Mouse (Mus musculus) midbrain, postnatal 0 days (tissue): Measurements from ENCODE around the gene Ppp1r16b. TPM values are rescaled to one million over a fixed set of nuclear protein-coding genes. Genes with fewer than 3 reads are reported as not detected.
A peak's percentile ranks its signal among the peaks of the same experiment; 100 is the strongest.

Experiments used
- ATAC-seq: fragments of 200-750 bp; cut with Nextera tagmentation; 2 replicates; pipeline ENCODE4 v1.8.0; 2017; ENCODE audit warnings: moderate number of reproducible peaks, mild to moderate bottlenecking, moderate TSS enrichment, moderate library complexity; ENCODE audit not compliant: low FRiP score
- DNase-seq: peaks from one replicate; pipeline ENCODE4 v3.0.0-alpha.2; 2015; ENCODE audit warnings: low spot score
- H3K27ac ChIP-seq: fragments of 300-500 bp; sonication (generic); 2 replicates; pipeline ENCODE4 v1.5.1; 2014; ENCODE audit warnings: low read depth, mild to moderate bottlenecking, low read length, mixed read lengths
- H3K27me3 ChIP-seq: fragments of 300-500 bp; sonication (generic); 2 replicates; pipeline ENCODE4 v1.6.1; 2014; ENCODE audit warnings: low read length, control low read depth, mixed read lengths; ENCODE audit not compliant: insufficient read depth
- H3K36me3 ChIP-seq: fragments of 300-500 bp; sonication (generic); 2 replicates; pipeline ENCODE4 v1.6.1; 2014; ENCODE audit warnings: low read length, control low read depth, mixed read lengths; ENCODE audit not compliant: insufficient read depth
- H3K4me1 ChIP-seq: fragments of 300-500 bp; sonication (generic); 2 replicates; pipeline ENCODE4 v1.6.1; 2014; ENCODE audit warnings: mild to moderate bottlenecking, control low read depth, antibody characterized with exemption, low read length, mixed read lengths; ENCODE audit not compliant: insufficient read depth
- H3K4me2 ChIP-seq: fragments of 300-500 bp; sonication (generic); 2 replicates; pipeline ENCODE4 v1.6.1; 2014; ENCODE audit warnings: low read depth, mild to moderate bottlenecking, low read length, mixed read lengths; ENCODE audit not compliant: poor library complexity, severe bottlenecking
- H3K4me3 ChIP-seq: fragments of 300-500 bp; sonication (generic); 2 replicates; pipeline ENCODE4 v1.5.1; 2014; ENCODE audit warnings: low read depth, mild to moderate bottlenecking, low read length, moderate library complexity
- H3K9ac ChIP-seq: fragments of 300-500 bp; sonication (generic); replicated peaks from 2 replicates; pipeline ENCODE4 v1.6.1; 2014; ENCODE audit warnings: mild to moderate bottlenecking, low read length, moderate library complexity, mixed read lengths; ENCODE audit not compliant: poor library complexity, severe bottlenecking
- H3K9me3 ChIP-seq: fragments of 300-500 bp; sonication (generic); 2 replicates; pipeline ENCODE4 v1.6.1; 2016; ENCODE audit warnings: low read length, control low read depth
- CTCF ChIP-seq: IDR thresholded peaks from 2 replicates; pipeline ENCODE4 v1.5.1; 2016; ENCODE audit warnings: antibody characterized with exemption, mild to moderate bottlenecking
- WGBS: fragments of 180-500 bp; shearing (Covaris S2); extraction: QIAGEN DNeasy Blood & Tissue Kit; methylation state at CpG from one replicate; pipeline ENCODE4 v1.1.7; 2014; 5-methylcytosine and 5-hydroxymethylcytosine counted together
- polyA plus RNA-seq: library from polyadenylated mRNA; unstranded; fragments of >200 nt; fragmentation: Nextera tagmentation; extraction: Ambion mirVana; gene quantifications from 2 replicates; pipeline ENCODE4 v1.2.1, GENCODE M21; 2015
- total RNA-seq: library from RNA; depleted of rRNA; stranded (reverse); fragments of >200 nt; gene quantifications from 2 replicates; pipeline ENCODE4 v1.2.3, GENCODE M21; 2014

Ppp1r16b gene
- total and polyA plus RNA-seq, 2 experiments from 2014 or later = 31.6 to 32.2 TPM

DNA sequence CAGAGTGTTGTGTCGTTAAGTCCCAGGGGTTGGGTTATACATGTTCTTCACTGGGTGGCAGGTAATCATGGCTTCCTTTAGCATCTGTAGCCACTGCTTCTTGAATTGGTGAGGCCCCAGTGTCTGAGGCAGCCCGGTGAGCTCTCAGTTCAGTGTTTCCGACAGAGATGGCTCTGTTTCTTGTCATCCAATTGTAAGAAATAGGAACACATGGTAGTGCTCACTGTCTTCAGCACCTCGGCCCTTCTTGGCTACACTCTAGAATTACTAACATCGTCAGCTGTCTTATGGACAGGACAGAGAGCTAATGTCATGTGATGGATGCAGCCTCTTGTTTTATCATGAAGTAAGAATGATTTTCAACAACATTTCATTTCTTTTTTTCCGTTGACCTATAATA lies 10.0 kb downstream of the Ppp1r16b start:
- Histone ChIP-seq H3K9me3 (no peaks in the 10 kb centered on the region), H3K4me1 (peaks cover 8% of the 10 kb centered on the region), H3K36me3 (no peaks in the 10 kb centered on the region), H3K4me3 (no peak overlapping the region), H3K27me3 (no peaks in the 10 kb centered on the region), H3K4me2 (no peak overlapping the region), H3K9ac (no peak overlapping the region), H3K27ac (no peak overlapping the region)
- TF ChIP-seq CTCF = no peak
- ATAC-seq (no peak), DNase-seq (no peak)
- 84% methylated on average over 6 of the region's 6 CpGs for WGBS

DNA sequence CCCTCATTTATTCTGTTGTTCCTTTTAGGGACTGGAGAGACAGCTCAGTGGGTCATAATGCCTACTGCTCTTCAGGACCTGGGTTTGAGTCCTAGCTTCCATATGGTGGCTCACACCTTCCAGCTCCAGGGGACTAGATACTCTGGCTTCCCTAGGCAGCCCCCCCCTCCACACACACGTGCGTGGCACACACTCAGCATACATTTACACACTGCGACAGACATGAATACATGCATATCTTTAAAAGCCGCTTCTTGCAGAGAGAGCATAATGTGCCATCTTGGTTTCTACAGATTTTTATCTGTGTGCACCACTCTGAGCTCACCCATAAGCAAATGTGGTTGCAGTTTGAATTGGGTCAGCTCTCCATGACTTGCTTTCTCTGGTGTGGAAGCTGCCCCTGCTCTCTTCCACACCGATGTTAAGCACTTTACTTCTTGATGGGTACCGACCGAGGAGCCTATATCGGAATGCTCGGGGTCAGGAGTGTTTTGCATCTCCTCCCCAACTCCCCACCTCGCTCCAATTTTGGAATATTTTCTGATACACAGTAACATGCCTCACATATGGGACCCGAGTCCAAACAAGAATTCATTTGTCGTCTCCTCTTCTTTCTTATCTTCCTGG lies 10.8 kb downstream of the Ppp1r16b start:
- Histone ChIP-seq H3K27me3 (no peaks in the 10 kb centered on the region), H3K9me3 (no peaks in the 10 kb centered on the region), H3K27ac (no peak overlapping the region), H3K9ac (no peak overlapping the region), H3K4me2 (no peak overlapping the region), H3K4me1 (peaks cover 7% of the 10 kb centered on the region; the same call in 1 of the 2 replicates), H3K4me3 (no peak overlapping the region), H3K36me3 (no peaks in the 10 kb centered on the region)
- WGBS = 84% methylated on average over 12 of the region's 12 CpGs
- TF ChIP-seq CTCF = no peak
- DNase-seq = no peak
- no peak for ATAC-seq

DNA sequence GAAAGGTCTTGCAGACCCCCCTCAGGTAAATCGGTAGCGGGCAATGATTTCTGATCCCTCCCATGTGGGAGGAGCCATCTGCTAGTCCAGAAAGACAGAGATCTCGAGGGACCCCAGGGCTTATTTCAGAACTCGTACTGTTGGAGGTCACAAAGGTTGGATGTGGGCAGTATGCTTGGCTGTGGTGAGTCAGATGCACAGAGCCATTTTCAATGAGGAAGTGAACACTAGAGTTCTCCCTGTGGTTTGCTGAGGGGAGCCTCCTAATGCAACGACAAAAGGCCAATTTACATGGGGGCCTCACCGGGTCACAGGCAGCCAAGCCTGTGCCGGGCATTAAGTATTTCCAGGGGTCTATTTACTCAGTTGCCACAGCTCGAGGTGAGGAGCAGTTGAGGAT lies 12.7 kb downstream of the Ppp1r16b start:
- no peak overlapping the region for H3K9ac ChIP-seq
- no peak overlapping the region for H3K27ac ChIP-seq
- no peak overlapping the region for H3K4me2 ChIP-seq
- no peak for ATAC-seq
- no peaks in the 10 kb centered on the region for H3K36me3 ChIP-seq
- no peak for DNase-seq
- no peaks in the 10 kb centered on the region for H3K27me3 ChIP-seq
- no peak for TF ChIP-seq CTCF
- H3K4me3 ChIP-seq = no peak overlapping the region
- no peaks in the 10 kb centered on the region for H3K9me3 ChIP-seq
- peaks cover 17% of the 10 kb centered on the region for H3K4me1 ChIP-seq
- 56% methylated on average over 8 of the region's 8 CpGs for WGBS

DNA sequence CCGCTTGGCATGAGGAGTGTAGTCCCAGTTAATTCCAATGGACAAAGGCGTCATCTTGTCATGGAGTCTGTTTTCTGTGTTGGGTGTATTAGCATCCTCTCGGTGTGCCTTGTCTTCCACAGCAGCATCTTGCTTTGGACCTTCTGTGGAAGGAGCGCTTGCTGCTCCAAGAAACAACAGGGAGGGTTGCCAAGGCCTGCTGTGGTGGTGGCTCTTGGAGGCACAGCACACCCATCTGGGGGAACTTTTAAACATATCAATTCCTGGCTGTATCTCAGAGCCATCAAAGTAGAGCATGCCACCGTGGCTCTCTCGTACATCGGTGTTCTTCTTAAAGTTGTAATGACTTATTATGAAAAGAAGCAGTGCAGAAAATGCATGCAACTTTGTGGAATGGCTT lies 13.9 kb downstream of the Ppp1r16b start:
- no peaks in the 10 kb centered on the region for H3K27me3 ChIP-seq
- peaks cover 18% of the 10 kb centered on the region for H3K4me1 ChIP-seq
- H3K4me2 ChIP-seq = no peak overlapping the region
- no peak for ATAC-seq
- no peaks in the 10 kb centered on the region for H3K36me3 ChIP-seq
- DNase-seq = no peak
- H3K27ac ChIP-seq = no peak overlapping the region
- H3K9me3 ChIP-seq = no peaks in the 10 kb centered on the region
- no peak for TF ChIP-seq CTCF
- 94% methylated on average over 7 of the region's 7 CpGs for WGBS
- H3K9ac ChIP-seq = no peak overlapping the region
- no peak overlapping the region for H3K4me3 ChIP-seq

DNA sequence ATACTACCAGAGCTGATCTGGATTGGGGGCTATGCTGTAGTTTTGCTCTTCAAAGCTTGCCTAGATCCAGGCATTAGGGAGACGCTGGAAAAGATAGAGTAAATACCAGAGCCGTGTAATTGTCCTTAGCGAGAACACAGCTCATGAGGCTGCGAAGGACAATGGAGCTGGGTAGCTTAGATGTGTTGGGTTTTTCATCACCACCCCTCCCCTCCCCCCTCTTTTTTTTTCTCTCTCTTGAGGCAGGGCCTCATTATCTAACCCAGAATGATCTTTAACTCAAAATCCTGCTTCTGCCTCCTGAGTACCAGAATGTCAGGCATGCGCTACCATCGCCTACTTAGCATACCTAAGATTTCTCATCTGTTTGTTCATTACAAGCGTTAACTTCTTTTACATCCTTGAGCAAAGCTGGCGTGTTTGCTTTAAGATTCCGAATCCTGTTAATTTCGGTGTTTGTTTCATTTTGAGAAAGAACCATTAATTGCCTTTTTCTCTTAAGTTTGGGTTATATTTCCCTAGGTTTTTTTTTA lies 15.2 kb downstream of the Ppp1r16b start:
- H3K27ac ChIP-seq = no peak overlapping the region
- H3K4me3 ChIP-seq = no peak overlapping the region
- no peak for TF ChIP-seq CTCF
- no peak overlapping the region for H3K4me2 ChIP-seq
- H3K9me3 ChIP-seq = no peaks in the 10 kb centered on the region
- 52% methylated on average over 10 of the region's 10 CpGs for WGBS
- DNase-seq (no peak), ATAC-seq (no peak)
- H3K4me1 ChIP-seq = peaks cover 19% of the 10 kb centered on the region
- no peak overlapping the region for H3K9ac ChIP-seq
- no peaks in the 10 kb centered on the region for H3K36me3 ChIP-seq
- no peaks in the 10 kb centered on the region for H3K27me3 ChIP-seq

DNA sequence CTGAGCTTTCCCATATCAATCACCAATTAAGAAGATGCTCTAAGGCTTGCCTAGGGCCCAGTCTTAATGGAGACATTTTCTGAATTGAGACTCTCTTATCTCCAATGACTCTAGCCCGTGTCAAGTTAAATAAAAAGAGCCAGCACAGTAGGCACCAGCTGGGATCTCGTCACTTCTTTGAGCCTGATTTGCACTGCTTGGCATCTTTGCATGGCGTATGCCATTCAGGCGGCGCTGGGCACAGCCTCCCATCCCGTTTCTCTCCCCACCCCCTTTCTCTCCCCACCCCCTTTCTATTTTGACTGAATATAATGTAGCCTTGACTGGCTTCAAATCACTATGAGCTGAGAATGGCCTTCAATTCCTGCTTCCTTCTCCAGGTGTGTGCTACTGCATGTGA lies 16.5 kb downstream of the Ppp1r16b start:
- 0 out of 2 replicates have a peak overlapping the region, but pooled peaks have one; percentile 12 for H3K27ac ChIP-seq
- no peak overlapping the region for H3K4me3 ChIP-seq
- H3K9ac ChIP-seq = no peak overlapping the region
- WGBS = 50% methylated on average over 6 of the region's 6 CpGs
- no peaks in the 10 kb centered on the region for H3K9me3 ChIP-seq
- no peak overlapping the region for H3K4me2 ChIP-seq
- ATAC-seq (no peak), DNase-seq (no peak)
- H3K27me3 ChIP-seq = no peaks in the 10 kb centered on the region
- TF ChIP-seq CTCF = no peak
- no peaks in the 10 kb centered on the region for H3K36me3 ChIP-seq
- H3K4me1 ChIP-seq = peaks cover 19% of the 10 kb centered on the region
